Mouse (Mus musculus): ENCODE measurements around the gene Helz2. TPM values are rescaled to one million over a fixed set of nuclear protein-coding genes. Genes with fewer than 3 reads are reported as not detected.

Gene Helz2
- total RNA-seq, 2 experiments from 2014 or later, result 10.1 to 15.5 TPM

DNA sequence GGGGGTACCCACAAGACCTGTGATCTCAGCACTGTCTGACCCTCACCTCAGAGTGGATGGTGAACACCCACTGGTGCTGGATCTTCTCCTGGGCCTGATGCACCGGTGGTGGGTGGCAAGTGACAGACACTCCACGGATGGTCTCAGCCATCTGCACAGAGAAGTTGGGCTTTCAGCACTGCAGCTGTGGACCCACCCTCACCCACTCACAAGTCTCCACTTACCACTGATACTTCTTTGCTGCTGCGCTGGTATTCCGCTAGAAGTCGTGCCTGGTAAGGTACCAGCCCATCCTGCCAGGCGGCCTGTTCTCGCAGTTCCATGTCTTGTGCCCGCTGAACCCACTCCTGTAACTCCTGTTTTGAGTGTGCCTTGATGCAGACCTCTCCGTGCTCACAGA lies 2.6 kb downstream of the Helz2 start:
- no peak for ATAC-seq (replicated peaks; ENCODE audit: low FRiP score, poor library complexity, severe bottlenecking)

DNA sequence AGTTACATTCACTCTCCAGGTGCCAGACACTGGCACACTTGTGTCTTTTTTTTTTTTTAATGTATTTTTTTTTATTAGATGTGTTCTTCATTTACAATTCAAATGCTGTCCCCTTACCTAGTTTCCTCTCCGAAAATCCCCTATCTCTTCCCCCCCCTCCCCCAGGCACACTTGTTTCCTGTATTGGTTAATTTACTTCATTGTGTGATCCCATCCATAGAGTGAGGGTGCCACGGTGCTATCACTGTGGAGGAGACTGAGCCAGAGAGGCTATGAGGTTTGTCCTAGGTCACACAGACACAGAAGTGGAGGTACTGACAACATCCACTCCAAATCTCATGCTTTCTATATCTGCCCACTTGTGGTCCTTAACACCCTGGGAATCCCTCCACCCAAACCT lies 3.0 kb downstream of the Helz2 start:
- ATAC-seq (replicated peaks; ENCODE audit: low FRiP score, poor library complexity, severe bottlenecking), result no peak

DNA sequence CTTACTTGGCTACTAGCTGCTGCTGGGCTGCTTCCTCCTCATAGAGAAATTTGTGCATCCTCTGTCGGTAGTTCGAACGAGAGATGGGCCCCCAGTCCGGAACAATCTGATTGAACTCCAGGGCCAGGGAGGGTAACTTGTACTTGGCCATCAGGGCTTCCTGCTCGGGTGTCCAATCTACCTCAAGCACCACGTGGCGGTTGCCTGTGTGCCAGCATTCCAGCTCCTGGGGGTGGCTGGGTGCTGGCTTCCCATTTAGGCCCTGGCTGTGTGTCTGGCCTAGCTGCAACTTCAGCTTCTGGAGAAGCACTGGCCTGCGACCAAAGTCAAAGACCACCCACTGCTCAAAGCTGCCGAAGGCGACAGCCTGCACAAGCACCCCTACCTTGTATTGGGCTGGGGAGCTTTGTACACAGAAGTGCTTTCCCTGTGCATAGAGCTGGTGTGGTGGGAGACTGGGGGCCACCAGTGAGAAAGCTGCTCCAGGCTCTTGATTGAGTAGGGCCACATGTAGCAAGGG lies 3.7 kb downstream of the Helz2 start:
- ATAC-seq (replicated peaks; ENCODE audit: low FRiP score, poor library complexity, severe bottlenecking), result no peak

DNA sequence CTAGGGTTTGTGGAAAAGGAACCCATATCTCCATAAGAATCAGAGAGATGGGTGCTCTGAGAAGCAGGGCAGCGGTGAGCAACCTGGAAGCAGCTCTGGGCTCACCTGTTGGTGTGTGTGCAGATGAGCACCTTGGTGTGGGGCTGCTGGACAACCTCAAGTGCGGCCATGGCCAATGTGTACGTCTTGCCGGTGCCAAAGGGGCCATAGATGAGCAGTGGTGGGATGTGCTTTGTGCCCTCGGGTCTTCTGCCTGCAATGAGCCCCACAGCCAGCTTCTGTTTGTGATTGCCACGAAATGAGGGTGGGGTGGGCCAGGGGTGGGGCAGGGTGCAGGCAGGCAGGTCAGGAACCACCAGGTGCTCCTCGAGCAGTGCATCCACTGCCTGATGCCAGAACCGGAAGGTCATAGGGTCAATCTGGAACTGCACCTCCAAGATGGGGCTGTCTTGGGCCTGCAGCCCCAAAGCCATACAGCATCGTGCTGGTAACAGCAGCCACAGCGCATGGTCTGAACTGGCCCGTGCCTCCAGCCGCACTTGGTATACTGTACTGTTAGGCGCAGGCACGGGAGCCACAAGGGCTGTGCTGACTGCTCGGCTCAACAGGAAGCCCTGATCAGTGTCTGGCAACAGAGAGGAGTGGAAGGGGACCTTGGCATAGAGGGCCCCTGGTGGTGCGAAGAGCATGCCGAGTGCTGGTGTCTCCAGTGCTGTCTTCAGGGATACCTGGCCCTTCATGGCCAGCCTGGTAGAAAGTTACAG lies 4.4 kb downstream of the Helz2 start:
- no peak for ATAC-seq (replicated peaks; ENCODE audit: low FRiP score, poor library complexity, severe bottlenecking)

DNA sequence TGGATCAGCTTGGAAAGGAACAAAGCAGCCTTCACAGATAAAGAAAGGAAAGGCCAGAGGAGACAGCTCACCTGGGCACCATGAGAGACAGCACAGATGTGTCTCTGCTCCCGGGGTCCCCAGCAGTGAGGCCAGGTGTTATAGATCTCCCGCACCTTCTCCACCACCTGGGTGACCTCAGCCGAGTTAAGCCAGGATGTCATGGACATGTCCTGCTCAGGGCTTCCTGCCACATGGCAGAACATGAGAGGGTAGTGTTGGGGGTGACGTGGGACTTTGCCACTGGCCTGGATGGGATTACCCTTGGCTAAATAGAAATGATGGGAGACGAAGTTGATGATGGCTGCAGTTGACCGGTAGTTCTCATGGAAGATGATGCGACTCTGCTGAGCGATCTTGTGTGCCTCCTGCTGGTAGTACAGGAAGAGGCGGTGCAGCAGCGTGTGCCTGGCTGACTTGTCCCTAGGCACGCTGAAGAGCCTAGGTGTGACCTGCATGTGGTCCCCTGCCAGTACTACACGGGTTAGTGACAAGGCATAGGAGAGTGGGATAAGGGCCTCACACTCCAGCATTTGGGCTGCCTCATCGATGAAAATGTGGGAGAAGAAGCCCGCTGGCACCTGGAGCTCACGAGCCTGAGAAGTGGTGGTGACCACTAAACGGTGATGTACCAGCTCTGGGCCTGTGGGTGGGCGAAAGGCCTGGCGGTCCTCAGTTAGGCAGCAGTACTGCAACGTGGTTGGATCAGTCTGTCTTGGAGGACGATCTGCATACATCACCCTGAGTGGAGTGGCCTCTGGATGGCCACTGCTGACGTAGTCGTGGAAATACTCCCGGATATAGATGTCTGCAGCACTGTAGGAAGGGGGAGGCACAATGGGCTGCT lies 5.9 kb downstream of the Helz2 start:
- no peak for ATAC-seq (replicated peaks; ENCODE audit: low FRiP score, poor library complexity, severe bottlenecking)

DNA sequence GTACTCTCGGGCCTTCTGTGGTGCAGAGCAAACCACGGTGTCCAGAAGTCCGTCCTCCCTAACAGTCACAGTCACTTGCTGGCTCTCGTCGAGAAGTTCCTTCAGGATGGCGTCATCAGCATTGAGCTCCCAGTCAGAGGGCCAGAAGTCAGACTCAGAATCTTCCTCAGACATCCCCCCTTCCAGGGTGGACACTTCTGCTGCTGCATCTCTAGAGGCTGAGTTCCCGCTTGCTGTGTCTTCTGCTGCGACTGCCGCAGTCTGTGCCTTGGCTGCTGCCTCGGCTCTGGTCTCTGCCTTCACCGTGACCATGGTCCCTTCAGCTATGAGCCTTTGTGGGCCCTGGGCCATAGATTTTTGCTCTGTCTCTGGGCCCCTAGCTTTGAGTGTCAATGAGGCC lies 7.1 kb downstream of the Helz2 start:
- ATAC-seq (replicated peaks; ENCODE audit: low FRiP score, poor library complexity, severe bottlenecking), result no peak

DNA sequence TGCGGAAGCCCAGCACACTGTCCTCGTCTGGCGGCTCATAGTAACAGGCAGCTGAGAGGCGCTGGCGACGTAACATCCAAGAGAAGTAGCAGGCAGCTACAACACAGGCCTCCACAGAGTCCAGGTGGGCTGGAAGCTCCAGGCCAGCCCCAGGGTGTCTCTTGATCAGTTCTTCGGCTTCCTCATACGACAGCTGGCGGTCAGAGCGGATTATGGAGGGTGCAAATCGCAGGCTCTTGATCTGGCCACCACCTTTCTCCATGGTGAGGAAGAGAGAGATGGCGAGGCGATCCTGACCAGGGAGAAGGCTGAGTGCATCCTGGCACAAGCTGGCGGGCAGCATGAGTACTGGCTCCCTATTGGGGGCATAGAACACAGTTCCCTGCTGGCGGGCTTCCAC lies 8.4 kb downstream of the Helz2 start:
- ATAC-seq (replicated peaks; ENCODE audit: low FRiP score, poor library complexity, severe bottlenecking), result no peak

DNA sequence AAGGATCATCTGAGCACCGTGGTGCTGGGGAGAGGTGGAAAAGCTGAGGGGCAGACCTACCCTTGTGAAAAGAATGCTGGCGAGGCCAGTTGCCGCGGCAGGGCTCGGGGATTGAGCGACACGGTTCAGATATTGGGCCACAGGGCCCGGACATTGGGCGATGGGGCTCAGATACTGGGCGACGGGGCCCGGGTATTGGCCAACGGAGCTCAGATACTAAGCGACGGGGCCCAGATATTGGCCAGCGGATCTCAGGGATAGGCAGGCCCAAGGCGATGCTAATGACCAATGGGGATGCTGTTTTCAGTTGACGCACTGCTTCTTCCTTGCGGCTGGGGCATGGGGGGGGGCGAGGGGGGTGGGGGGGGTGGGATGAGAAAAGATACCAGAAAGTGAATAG lies 10.7 kb downstream of the Helz2 start:
- ATAC-seq (replicated peaks; ENCODE audit: low FRiP score, poor library complexity, severe bottlenecking), result no peak

DNA sequence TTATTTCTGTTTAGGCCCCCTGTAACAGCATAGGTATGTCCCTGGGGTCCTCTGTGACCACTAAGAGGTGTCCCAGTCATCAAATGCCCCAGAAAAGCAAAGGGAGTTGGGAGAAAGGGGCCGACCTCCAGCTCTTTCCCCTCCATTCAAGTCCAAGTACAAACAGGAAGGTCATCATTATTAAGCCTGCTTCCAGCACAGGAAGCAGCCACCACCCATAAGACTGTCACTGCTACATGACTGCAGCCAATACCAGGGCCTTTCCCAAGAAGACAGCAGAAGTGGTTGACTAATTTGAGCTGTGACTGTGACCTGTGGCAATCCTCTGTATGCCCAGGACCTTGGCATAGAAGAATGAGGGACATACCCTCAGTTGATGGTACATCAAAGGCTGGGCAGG lies 13.5 kb downstream of the Helz2 start:
- no peak for ATAC-seq (replicated peaks; ENCODE audit: low FRiP score, poor library complexity, severe bottlenecking)

DNA sequence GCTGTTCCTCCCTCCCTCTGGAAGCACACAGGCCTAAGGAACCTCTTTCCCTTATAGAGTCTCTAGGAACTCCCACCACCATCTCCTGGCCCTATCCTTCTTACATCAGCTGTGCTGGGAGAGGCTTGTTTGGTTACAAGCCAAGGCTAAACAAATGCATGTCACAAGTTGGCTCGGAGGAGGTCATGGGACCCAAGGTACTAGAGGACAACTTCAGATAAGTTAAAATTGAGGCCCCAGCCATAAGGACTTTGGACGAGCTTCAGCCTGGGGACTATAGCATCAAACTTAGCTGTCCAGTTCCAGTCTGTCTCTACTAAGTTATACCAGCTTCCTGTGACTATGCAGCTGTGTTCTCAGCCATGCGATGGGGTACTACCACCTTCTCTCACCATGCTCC lies 14.7 kb downstream of the Helz2 start:
- no peak for ATAC-seq (replicated peaks; ENCODE audit: low FRiP score, poor library complexity, severe bottlenecking)

DNA sequence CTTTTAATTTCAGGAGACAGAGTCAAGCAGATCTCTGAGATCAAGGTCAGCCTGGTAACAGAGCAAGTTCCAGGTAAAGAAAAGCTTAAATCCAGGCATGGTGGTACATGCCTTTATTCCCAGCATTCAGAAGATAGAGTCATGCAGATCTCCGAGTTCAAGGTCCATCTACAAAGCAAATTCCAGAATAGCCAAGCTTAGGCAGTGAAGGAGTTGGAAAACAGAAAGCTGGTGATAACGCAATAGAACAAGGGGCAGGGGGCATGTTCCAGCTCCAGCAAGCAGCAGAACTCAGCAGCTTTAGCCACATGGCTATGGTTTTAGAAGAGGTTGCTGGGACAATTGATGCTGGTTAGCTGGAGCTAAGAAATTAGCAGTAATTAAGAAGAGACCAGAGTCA lies 16.8 kb downstream of the Helz2 start:
- ATAC-seq (replicated peaks; ENCODE audit: low FRiP score, poor library complexity, severe bottlenecking), result no peak

DNA sequence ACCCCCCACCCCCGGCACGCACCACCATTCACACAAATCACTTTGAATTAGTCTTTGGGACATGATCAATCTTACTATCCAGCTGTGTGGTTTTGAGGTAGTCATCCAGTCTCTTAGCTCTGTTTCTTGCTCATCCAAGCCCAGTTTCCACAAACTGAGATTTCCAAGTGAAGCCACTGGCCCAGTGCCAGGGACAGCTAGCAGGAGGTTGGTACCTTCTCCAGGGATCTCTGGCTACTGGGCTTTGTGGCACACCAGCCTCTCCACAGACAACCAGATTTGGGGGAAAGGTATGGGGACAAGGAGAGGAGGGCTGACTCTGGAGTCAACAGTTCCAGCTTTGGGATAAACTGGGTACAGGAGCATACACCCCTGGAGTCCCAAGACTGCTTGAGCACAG lies 21.5 kb downstream of the Helz2 start:
- no peak for ATAC-seq (replicated peaks; ENCODE audit: low FRiP score, poor library complexity, severe bottlenecking)

DNA sequence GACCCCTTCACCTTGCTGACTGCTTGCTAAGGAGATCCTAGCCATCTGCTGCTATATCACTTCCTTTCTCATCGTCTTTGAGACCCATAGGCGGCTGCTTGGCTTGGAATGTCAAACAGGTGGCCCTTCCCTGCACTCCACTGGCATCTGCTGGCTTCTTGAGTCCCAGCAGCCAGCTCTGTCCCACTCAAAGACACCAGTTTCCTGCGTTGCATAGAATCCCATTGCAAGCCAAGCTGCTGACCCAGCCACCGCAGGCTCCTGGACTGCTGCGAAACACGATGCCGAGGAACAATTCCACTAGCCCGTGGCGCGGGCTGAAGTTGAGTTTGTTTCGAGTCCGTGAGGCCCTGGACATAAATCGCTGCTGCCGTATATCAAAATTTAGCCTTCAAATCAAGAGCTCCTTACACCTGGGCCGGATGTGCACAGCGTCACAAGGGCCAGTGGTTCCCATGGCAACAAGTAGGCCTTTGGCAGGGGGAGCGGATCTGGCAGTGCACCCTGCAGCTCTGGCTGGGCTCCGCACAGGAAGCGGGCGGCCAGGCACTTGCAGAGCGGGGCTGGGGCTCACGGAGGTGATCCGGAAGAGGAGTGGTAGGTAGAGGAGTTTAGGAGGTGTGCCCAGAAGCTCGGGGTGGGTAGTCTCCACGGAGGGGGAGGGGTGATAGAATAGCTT lies 22.1 kb downstream of the Helz2 start, which contains the start of gene Fndc11:
Fndc11 (plus strand) TSS at position 476 of the 679 bp plus-strand sequence.
- ATAC-seq (replicated peaks; ENCODE audit: low FRiP score, poor library complexity, severe bottlenecking), result no peak

DNA sequence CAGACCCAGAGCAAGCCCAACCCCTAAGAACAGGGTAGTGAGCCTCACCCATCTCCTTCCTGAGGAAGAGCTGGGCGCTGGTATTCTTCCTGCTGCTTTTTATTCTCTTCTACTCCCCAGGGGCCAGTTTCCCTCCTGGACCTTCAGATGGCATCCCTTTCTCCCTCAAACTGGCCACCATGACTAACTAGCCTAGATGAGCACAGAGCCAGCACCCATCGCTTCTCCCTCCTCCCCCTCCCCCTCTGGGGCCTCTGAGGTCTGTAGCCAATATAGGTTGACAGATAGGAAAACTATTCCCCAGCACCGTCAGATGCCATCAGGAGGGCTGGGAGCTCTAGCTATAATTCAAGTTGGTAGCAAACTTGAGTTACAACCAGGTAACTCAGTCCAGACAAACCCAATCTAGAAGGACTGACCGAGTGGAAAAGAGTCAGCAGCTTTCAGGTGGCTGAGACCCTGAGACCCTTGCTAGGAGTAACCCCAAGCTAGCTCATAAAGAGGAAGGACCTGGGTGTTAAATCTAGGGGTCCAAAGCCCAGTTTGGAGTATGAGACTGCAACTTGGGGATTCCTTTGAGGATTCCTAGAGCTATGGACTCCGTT lies 22.8 kb downstream of the Helz2 start:
- no peak for ATAC-seq (replicated peaks; ENCODE audit: low FRiP score, poor library complexity, severe bottlenecking)

DNA sequence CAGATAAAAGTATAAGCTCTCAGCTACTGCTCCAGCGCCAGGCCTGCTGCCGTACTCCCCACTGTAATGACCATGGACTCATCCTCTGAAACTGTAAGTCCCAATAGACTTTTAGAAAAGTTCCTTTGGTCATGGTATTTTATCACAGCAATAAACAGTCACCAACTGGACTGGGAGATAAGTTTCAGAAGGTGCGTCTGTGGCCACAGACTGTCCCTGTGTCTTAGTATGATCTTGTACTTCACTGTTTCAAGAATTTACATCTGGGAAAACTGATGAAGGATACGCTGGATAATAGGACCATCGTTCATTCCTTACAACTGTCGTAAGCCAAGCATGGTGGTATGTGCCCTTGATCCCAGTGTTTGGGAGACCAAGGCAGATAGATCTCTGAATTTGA lies 25.8 kb downstream of the Helz2 start:
- peak; percentile 39; the same call in 1 of the 2 replicates for ATAC-seq (replicated peaks; ENCODE audit: low FRiP score, poor library complexity, severe bottlenecking)

DNA sequence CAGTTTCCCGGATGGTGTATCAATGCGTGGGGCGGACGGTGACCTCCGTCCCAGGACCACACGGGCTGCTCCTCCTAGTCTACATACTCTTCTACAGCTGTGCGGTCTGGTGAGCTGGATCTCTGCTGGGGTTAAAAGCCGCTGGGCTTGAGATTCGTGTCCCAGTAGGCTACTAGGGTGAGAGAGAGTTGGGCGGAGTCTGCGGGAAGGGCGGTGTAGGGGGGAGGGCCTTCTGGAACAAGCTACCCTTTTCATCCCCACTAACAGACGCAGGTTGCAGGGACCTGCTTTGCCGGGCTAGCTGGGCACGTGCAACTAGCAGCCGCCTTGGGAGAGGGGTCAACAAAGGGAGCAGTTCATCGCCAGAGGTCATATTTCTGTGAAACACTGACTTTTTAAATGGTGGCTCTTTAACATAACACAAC lies 28.8 kb downstream of the Helz2 start, which contains the start of gene Srms:
Srms (minus strand) TSS at position 165 of the 425 bp plus-strand sequence.
- ATAC-seq (replicated peaks; ENCODE audit: low FRiP score, poor library complexity, severe bottlenecking), result peak; percentile 76

DNA sequence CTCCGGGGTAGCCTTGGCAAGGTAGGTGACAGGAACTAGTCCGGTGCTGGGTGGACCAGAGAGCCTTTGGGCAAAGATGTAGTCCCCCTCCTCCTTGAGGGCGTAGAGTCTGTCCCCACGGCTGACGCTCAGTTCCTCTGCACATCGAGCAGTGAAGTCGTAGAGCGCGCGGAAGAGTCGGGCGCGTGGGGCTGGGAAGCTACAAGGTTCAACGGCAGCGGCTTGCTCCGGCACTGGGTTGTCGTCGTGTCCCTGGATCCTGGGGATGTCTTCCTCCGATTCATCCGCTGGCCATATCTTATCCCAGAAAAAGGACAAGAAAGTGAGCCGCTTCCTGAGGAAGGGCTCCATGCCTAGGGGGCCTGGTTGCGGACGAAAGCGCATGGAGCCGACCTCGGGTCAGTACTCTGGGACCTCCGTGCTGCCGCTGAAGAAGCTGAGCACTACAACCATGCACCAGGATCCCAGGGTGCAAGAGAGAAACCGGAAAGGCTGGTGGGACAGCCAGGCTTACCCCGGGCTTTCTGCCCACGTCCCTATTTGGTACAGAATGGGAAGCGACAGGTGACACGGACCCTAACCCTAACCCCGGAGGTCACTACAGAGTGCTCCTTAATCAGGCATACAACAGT lies 29.3 kb downstream of the Helz2 start:
- ATAC-seq (replicated peaks; ENCODE audit: low FRiP score, poor library complexity, severe bottlenecking), result peak; percentile 37; the same call in 1 of the 2 replicates

DNA sequence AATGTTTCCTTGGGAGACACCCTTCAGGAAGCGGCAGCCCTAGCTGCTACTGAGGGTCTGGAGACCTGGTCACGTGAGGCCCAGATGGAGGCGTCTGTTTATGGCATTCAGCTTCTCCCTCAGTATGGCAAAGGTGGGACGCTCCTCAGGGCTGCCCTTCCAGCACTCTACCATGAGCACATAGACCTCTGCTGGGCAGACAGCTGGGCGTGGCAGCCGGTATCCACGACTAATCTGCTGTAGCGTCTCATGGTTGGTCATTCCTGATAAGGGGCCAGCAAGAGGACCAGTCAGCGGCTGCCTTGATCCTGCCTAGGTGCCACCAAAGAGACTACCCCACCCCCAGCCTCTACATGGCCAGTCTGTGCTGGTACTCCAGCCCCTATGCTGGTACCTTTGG lies 35.7 kb downstream of the Helz2 start:
- peak; percentile 89 for ATAC-seq (replicated peaks; ENCODE audit: low FRiP score, poor library complexity, severe bottlenecking)

DNA sequence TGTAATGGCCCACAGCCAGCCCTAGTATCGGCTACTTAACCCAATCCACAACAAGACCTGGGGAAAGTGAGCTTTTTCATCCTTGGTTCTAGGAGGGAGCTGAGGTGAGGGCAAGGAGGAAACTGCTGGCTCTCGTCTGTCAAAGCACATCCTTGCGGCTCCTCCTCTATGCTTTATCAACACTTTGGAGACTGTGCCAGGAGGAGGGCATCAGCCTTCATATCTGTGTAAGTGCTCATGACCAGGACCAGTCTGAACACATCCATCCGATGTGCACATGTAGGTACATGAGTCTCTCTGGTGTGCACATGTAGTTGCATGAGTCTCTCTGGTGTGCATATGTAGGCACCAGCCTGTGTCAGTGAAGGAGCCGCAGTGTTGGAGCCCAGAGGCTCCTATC lies 36.1 kb downstream of the Helz2 start:
- peak; percentile 81 for ATAC-seq (replicated peaks; ENCODE audit: low FRiP score, poor library complexity, severe bottlenecking)

Measured in erythroid progenitor cell, adult 5-6 weeks (primary cell).